8 mouse cellular contexts compared by ENCODE assay signal in genomic region chr7:82336132-82336531, GRCm38 (mm10). TPM values are rescaled to one million over a fixed set of nuclear protein-coding genes. Genes with fewer than 3 reads are reported as not detected.
DNase-seq lines count a peak whose midpoint lies in the region; ATAC-seq and TF ChIP-seq lines count a peak whose summit lies in the region.

No protein-coding gene starts in this region.

- peak overlapping the region; percentile 53 for H3K4me3 ChIP-seq in kidney, embryonic 16.5 days (ENCODE audit: low read length)
- H3K4me3 ChIP-seq in kidney, adult 2 months (ENCODE audit: insufficient read depth, low read depth, low read length), result no peak overlapping the region
- H3K4me3 ChIP-seq in hindbrain, postnatal 0 days (ENCODE audit: low read length), result peak overlapping the region; percentile 48
- peak overlapping the region; percentile 43 for H3K4me3 ChIP-seq in midbrain, embryonic 14.5 days (replicated peaks; ENCODE audit: low read depth, low read length)

- H3K4me1 ChIP-seq in kidney, embryonic 16.5 days (ENCODE audit: insufficient read depth, low read length), result peaks cover 14% of the 10 kb centered on the region
- H3K4me1 ChIP-seq in kidney, adult 2 months (ENCODE audit: control insufficient read depth, insufficient read depth, low read length), result no peaks in the 10 kb centered on the region
- no peaks in the 10 kb centered on the region for H3K4me1 ChIP-seq in hindbrain, postnatal 0 days (ENCODE audit: insufficient read depth, low read length)
- H3K4me1 ChIP-seq in midbrain, embryonic 14.5 days (ENCODE audit: control insufficient read depth, insufficient read depth, low read length), result peaks cover 11% of the 10 kb centered on the region; the same call in 1 of the 2 replicates

- no peak overlapping the region for H3K27ac ChIP-seq in kidney, embryonic 16.5 days (ENCODE audit: low read length)
- no peak overlapping the region for H3K27ac ChIP-seq in kidney, adult 2 months (ENCODE audit: insufficient read depth, low read depth, low read length)
- H3K27ac ChIP-seq in hindbrain, postnatal 0 days, result no peak overlapping the region
- H3K27ac ChIP-seq in midbrain, embryonic 14.5 days (replicated peaks; ENCODE audit: low read depth, low read length), result no peak overlapping the region

- no peak for TF ChIP-seq POLR2A in kidney, adult 2 months (IDR thresholded peaks at IDR 0.05; ENCODE audit: low read depth, low read length)
- TF ChIP-seq POLR2A in brain, embryonic 14.5 days (IDR thresholded peaks at IDR 0.05; ENCODE audit: borderline replicate concordance, extremely low read depth, insufficient read depth, insufficient read length, poor library complexity, severe bottlenecking), result no peak

- ATAC-seq in kidney, embryonic 16.5 days (ENCODE audit: low FRiP score, low TSS enrichment), result peak; percentile 75
- ATAC-seq in hindbrain, postnatal 0 days, result peak; percentile 44
- peak; percentile 18; the same call in 1 of the 2 replicates for ATAC-seq in midbrain, embryonic 14.5 days (ENCODE audit: low FRiP score, low TSS enrichment)
- ATAC-seq in CD4-positive, CD25-positive, alpha-beta regulatory T cell, adult 4 months, result no peak
- ATAC-seq in erythroblast, adult 5-6 weeks (replicated peaks; ENCODE audit: low FRiP score, poor library complexity, severe bottlenecking), result no peak

- under 1% methylated on average over 34 of the region's 34 CpGs for WGBS in kidney, embryonic 16.5 days
- under 1% methylated on average over 34 of the region's 34 CpGs for WGBS in kidney, adult 2 months
- under 1% methylated on average over 33 of the region's 34 CpGs for WGBS in hindbrain, postnatal 0 days
- WGBS in midbrain, embryonic 14.5 days, result under 1% methylated on average over 34 of the region's 34 CpGs

- peaks cover 3% of the 10 kb centered on the region; the same call in 1 of the 2 replicates for H3K9me3 ChIP-seq in kidney, embryonic 16.5 days (ENCODE audit: low read length)
- no peaks in the 10 kb centered on the region for H3K9me3 ChIP-seq in hindbrain, postnatal 0 days (ENCODE audit: low read length)
- H3K9me3 ChIP-seq in midbrain, embryonic 14.5 days (ENCODE audit: control insufficient read depth, low read length), result no peaks in the 10 kb centered on the region

- no peak for DNase-seq in kidney, adult 2 months
- DNase-seq in brain, embryonic 14.5 days (ENCODE audit: low read depth), result peak; percentile 39
- DNase-seq in gastrocnemius, postnatal 25 days, result peak; percentile 80
- DNase-seq in hindbrain, postnatal 0 days (ENCODE audit: low spot score), result peak; percentile 47
- peak; percentile 45 for DNase-seq in midbrain, embryonic 14.5 days

- peaks cover 55% of the 10 kb centered on the region for H3K27me3 ChIP-seq in kidney, embryonic 16.5 days (ENCODE audit: insufficient read depth, low read length)
- H3K27me3 ChIP-seq in kidney, adult 2 months (replicated peaks; ENCODE audit: control insufficient read depth, insufficient read depth, low read length), result no peaks in the 10 kb centered on the region
- H3K27me3 ChIP-seq in hindbrain, postnatal 0 days (ENCODE audit: insufficient read depth, low read length), result peaks cover 17% of the 10 kb centered on the region
- H3K27me3 ChIP-seq in midbrain, embryonic 14.5 days (ENCODE audit: control insufficient read depth, insufficient read depth, low read length), result peaks cover 44% of the 10 kb centered on the region

- H3K36me3 ChIP-seq in kidney, embryonic 16.5 days (ENCODE audit: insufficient read depth, low read length), result no peaks in the 10 kb centered on the region
- H3K36me3 ChIP-seq in kidney, adult 2 months (ENCODE audit: control insufficient read depth, insufficient read depth, low read length), result no peaks in the 10 kb centered on the region
- H3K36me3 ChIP-seq in hindbrain, postnatal 0 days (ENCODE audit: insufficient read depth, low read length), result no peaks in the 10 kb centered on the region
- no peaks in the 10 kb centered on the region for H3K36me3 ChIP-seq in midbrain, embryonic 14.5 days (ENCODE audit: control insufficient read depth, insufficient read depth, low read length)

- no peak for TF ChIP-seq CTCF in kidney, adult 2 months (conservative IDR thresholded peaks at IDR 0.05; ENCODE audit: insufficient read depth, insufficient read length, low read depth, low read length)
- no peak for TF ChIP-seq CTCF in brain, embryonic 14.5 days (IDR thresholded peaks at IDR 0.05; ENCODE audit: borderline replicate concordance, extremely low read depth, insufficient read depth, insufficient read length)
- peak; percentile 20; the same call in 1 of the 2 replicates for TF ChIP-seq CTCF in hindbrain, postnatal 0 days (IDR thresholded peaks at IDR 0.05; ENCODE audit: low read depth)

- no peak overlapping the region; the same call in 1 of the 2 replicates for H3K9ac ChIP-seq in kidney, embryonic 16.5 days (replicated peaks; ENCODE audit: low read length)
- peak overlapping the region; percentile 40; the same call in 1 of the 2 replicates for H3K9ac ChIP-seq in hindbrain, postnatal 0 days (replicated peaks; ENCODE audit: low read length)
- H3K9ac ChIP-seq in midbrain, embryonic 14.5 days (replicated peaks; ENCODE audit: low read length), result peak overlapping the region; percentile 40; the same call in 1 of the 2 replicates

- peak overlapping the region; percentile 84 for H3K4me2 ChIP-seq in kidney, embryonic 16.5 days (replicated peaks; ENCODE audit: low read depth, low read length)
- H3K4me2 ChIP-seq in hindbrain, postnatal 0 days (ENCODE audit: low read depth, low read length), result peak overlapping the region; percentile 72
- peak overlapping the region; percentile 77 for H3K4me2 ChIP-seq in midbrain, embryonic 14.5 days (ENCODE audit: low read length)

RNA-seq across cellular contexts. Expression of gene Adamtsl3, which starts 0.6 kb away (rescaled TPM):
- polyA plus RNA-seq in kidney, embryonic 16.5 days (2015; fragmentation: Nextera tagmentation; extraction: Ambion mirVana), result 0.47 and 0.72 TPM in 2 replicates
- polyA plus RNA-seq in kidney, adult 2 months (2012; rRNA removed), result 0.41 and 0.45 TPM in 2 replicates
- polyA plus RNA-seq in brain, embryonic 14.5 days (2012; rRNA removed), result 0.54 and 0.92 TPM in 2 replicates
- total RNA-seq in gastrocnemius, postnatal 25 days (2021), result 1 to 10 TPM; 3.3 to 6.3 TPM
- 3.5 and 9.7 TPM in 2 replicates for total RNA-seq in hindbrain, postnatal 0 days (2014; rRNA removed)
- 1.5 and 2.3 TPM in 2 replicates for polyA plus RNA-seq in hindbrain, postnatal 0 days (2015; fragmentation: Nextera tagmentation; extraction: Ambion mirVana)
- 0.33 and 0.34 TPM in 2 replicates for polyA plus RNA-seq in midbrain, embryonic 14.5 days (2014; fragmentation: Nextera tagmentation; extraction: Ambion mirVana)
- polyA plus RNA-seq in CD4-positive, CD25-positive, alpha-beta regulatory T cell, adult 4 months (2017; shearing (Covaris generic)), result not detected
- total RNA-seq in erythroblast, adult 5-6 weeks (2015; ENCODE audit: low replicate concordance), result 0.21 TPM in 1 of 2 replicates, not detected in the other
- total RNA-seq in erythroblast, adult 5-6 weeks (2017; ENCODE audit: low replicate concordance), result 0.14 TPM in 1 of 2 replicates, not detected in the other

Comparison
In these comparisons a context has a peak if more than half of its experiments do, and no peak if none do; other contexts are left out.
1. ATAC-seq: peak in kidney, embryonic 16.5 days (single experiment), hindbrain, postnatal 0 days (single experiment) and midbrain, embryonic 14.5 days (single experiment); none in CD4-positive, CD25-positive, alpha-beta regulatory T cell, adult 4 months (single experiment) and erythroblast, adult 5-6 weeks (single experiment).
2. Peak in every context shown above with its lines, with median percentiles within 50 percentile points of each other: H3K4me2 ChIP-seq.